Mouse (Mus musculus): ENCODE measurements around the gene Pomt1. TPM values are rescaled to one million over a fixed set of nuclear protein-coding genes. Genes with fewer than 3 reads are reported as not detected.

The Pomt1 gene
- total RNA-seq, 2 experiments from 2014 or later = 19.3 to 23.5 TPM

DNA sequence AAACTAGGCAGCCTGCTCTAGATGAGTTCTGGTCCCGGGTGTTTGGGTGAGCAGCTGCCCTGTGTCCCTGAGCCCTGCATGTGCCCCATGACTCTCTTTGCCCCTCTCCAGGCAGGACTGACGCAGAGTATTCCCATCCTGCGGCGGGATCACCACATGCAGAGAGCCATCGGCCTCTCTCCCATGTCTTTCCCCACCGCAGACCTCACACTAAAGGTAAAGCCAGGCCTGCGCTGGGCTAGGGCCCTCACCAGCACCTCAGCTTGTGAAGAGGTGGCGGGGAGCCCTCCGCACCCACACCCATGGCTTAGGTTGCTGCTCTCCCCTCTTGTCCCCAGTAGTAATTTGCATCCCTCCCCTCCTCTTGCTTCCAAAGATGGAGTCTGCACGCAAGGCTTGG lies 15.4 kb upstream of the Pomt1 start:
- no peak for DNase-seq (ENCODE audit: low spot score in 2 of 2)

- DNase-seq (ENCODE audit: low spot score in 2 of 2) = no peak
Observed at GRCm38 (mm10) chr2:32221577-32221976, 14.8 kb upstream of the Pomt1 start.

GRCm38 (mm10) chr2:32222057-32222456 lies 14.3 kb upstream of the Pomt1 start:
- DNase-seq (ENCODE audit: low spot score in 2 of 2) = no peak

- no peak for DNase-seq (ENCODE audit: low spot score in 2 of 2)
Observed at GRCm38 (mm10) chr2:32235433-32235832, 957 bp upstream of the Pomt1 start.

DNA sequence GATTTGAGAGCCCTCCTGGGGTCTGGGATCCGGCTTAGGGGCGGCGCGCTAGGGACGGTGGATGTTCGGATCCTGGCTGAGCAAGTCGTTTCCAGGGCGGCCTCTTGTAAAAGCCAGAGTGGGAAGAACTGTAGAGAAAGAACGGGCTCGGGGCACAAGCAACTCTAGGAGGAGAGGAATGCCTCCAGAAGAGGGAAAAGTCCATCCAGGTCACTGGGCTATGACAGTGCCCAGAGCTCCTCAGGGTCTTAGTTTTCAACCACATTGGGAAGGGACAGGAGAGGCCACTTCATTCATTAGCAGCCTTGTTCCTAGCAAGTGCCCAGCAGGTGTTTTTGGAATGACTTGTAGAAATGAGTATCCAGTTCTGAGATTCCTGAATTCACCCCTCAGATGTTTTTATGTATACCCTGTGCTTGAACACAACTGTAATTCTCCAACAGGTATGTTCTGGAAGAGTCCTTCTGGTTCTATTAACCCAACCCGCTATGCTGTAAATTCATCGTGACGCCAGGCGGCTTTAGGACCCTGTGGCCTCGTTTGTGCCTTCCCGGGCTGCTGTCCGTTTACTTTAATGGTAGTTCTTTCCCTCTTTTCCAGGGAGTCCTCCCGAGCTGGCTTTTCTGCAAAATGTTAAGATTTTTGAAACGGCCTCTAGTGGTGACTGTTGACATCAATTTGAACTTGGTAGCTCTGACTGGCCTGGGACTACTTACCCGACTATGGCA lies 534 bp downstream of the Pomt1 start:
- DNase-seq (ENCODE audit: low spot score in 2 of 2) = peak; percentile 23 to 39

GRCm38 (mm10) chr2:32237571-32237970 lies 1.2 kb downstream of the Pomt1 start:
- no peak for DNase-seq (ENCODE audit: low spot score in 2 of 2)

DNA sequence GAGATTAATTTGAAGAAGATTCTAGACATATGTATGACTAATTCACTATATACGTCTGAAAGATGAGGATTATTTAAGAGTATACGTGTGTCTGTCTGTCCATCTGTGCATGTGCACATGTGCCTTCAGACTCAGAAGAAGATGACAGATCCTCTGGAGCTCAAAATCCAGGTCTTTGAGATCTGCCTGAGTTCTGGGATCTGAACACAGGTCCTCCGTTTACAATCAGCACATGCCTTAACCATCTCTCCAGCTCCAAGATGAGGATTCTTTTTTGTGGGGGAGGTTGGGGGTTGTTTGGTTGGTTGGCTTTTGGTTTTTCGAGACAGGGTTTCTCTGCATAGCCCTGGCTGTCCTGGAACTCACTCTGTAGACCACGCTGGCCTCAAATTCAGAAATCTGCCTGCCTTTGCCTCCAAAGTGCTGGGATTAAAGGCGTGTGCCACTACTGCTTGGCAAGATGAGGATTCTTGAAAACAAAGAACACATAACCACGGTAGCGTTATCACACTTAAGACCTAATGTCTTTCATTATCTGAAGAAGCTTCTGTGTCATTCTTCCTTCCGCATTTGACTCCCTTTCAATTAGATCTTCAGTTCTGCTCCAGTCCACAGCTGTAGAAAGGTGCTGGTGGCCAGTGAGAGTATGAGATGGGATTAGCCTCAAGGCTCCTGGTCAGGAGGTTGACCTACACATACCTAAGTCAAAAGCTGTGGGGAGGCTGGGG lies 2.5 kb downstream of the Pomt1 start:
- DNase-seq (ENCODE audit: low spot score in 2 of 2) = no peak

DNA sequence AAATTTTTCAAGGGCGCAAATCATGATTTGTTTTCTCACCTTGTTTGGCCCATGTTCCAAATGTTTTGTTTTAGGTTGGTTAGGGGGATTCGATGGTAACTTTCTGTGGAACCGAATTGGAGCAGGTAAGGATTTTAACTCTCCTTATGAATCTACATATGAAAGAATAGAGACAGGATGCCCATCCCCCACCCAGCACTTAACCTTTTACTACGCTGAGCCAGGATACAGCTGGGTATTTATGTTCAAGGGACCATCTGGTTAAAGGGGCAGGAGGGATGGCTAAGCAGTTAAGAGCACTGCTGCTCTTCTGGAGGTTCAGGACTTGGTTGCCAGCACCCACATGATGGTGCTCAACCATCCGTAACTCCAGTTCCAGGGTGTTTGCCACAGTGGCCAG lies 4.2 kb downstream of the Pomt1 start:
- DNase-seq (ENCODE audit: low spot score in 2 of 2) = no peak

GRCm38 (mm10) chr2:32242986-32243385 lies 6.6 kb downstream of the Pomt1 start:
- DNase-seq (ENCODE audit: low spot score in 2 of 2) = no peak

DNA sequence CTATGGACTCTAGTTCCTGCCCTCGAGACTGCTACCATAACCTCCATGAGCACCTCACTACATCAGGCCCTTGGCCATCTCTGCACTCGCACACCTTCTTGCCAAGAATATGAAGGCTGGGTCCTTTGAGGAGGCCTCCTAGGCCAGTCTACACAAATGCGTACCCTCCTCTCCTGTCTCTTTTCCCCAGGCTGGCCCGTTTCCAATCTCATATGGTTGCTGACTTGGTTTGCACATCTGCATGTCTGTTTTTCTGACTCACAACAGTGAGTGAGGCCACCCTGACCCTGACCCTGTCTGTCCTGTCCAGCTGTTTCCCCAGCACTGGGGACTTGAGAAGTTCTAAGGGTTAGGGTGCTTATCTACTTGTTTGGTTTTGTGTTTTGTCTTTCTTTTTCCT lies 10.4 kb downstream of the Pomt1 start:
- no peak for DNase-seq (ENCODE audit: low spot score in 2 of 2)

DNA sequence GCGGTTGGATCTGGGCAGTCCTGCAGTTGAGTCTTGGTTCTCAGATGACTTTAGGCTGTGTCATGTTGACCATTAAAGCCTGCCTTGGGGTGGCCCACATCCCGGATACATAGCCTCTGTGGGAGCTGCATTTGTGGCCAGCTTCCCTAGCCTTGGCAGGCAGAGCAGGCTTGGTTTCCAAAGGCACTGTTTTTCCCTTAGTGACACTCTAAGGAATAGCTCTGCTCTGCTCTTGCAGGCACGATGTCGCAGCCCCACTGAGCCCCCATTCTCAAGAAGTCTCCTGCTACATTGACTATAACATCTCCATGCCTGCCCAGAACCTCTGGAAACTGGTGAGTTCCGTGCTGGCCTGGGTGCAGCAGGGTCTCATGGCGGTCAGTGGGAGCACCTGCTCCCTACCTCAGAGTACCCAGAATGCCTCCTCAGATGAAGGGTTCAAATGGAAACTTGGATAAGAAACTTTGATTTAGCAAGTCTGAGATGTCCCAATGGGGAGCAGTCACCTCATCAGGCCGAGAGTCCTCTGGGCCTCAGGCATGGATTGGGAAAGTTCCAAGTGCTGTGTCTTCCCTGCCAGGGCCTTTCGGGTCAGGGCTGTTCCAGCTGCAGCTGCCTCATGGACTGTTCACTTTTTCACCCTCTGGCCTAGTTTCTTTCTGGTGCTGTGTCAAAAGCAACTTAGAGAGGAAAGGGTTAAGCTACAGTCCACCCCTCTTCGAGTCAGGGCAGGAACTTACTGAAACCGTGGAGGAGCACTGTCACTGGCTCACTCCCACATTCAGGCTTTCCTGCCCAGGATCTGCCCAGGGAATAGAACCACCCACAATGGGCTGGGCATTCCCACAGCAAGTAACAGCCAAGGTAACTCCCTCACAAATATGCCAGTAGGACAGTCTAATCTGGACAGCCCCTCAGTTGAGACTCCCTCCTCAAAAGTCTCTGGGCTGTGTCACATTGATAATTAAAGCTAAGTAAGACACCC lies 12.3 kb downstream of the Pomt1 start:
- DNase-seq (ENCODE audit: low spot score in 2 of 2) = no peak

- DNase-seq (ENCODE audit: low spot score in 2 of 2) = no peak
Observed at GRCm38 (mm10) chr2:32251791-32252527, 15.6 kb downstream of the Pomt1 start.

DNA sequence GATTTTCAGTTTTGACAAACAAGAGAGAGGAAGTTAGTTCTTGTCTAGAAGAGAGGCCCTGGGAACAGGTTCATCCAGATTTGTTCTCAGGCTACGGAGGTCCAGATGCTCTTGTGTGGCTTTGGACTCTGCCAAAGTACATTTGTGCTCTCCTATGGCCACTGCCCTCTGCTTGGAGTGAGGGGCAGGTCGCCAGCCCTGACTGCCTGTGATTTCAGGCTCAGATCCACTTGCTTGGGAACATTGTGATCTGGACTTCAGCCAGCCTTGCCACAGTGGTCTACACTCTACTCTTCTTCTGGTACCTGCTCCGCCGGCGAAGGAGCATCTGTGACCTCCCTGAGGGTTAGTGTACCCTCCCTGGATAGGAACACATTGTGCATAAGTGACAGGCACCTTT lies 16.3 kb downstream of the Pomt1 start:
- no peak for DNase-seq (ENCODE audit: low spot score in 2 of 2)

- DNase-seq (ENCODE audit: low spot score in 2 of 2) = no peak
Observed at GRCm38 (mm10) chr2:32253352-32253751, 17.0 kb downstream of the Pomt1 start.

- DNase-seq (ENCODE audit: low spot score in 2 of 2) = no peak
Observed at GRCm38 (mm10) chr2:32254563-32254962, 18.2 kb downstream of the Pomt1 start.

DNA sequence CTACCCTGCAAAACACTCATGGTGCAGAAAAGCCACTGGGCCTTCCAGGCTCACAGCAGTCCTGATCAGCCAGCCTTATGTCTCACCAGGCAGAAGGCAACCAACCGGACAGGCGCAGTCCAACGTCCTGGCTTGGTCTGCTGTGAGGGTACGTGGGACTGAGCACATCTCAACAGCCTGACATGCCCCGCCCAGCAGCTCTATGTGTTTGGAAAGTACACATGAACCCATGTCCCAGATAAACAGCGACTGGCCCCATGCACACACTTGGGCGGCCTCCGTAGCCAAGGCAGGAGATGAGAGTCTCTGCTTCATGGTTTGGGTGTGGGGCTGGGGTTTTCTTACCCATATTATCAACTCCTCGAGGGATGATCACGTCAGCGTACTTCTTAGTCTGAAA lies 19.9 kb downstream of the Pomt1 start:
- DNase-seq (ENCODE audit: low spot score in 2 of 2) = no peak

GRCm38 (mm10) chr2:32258887-32259533 lies 22.6 kb downstream of the Pomt1 start:
- no peak for DNase-seq (ENCODE audit: low spot score in 2 of 2)

DNA sequence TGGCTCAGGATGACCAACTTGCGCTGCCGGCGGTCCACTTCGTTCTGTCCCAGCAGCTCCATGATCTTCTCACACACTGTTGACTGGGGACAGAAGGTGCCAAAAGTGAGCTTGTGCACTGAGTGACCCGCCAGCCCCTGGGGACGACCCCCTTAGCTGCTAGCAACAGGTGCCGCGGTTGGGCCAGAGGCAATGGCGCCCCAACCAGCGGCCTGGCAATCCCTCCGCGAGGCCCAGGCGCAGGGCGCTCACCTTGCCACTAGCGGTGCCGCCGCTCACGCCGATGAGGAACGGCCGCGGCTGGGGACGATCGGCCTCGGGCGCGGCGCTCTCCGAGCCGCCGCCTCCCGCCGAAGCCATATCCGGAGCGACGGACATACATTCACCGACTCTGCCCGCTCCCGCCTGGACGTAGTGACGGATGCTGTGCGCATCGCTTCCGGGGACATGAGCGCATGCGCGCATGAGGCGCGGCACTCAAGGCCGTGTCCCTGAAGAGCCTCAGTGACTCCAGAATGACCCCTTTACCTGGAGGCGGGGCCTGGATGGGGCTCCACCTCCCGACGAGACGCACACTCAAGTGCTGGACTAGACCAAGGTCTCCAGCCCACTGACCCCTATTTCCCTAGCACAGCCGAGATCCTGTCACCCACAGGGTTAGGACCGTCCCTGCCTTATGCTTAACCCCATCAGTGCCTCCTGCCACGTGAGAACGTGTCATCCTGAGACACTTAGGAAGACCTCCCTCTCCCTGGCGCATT lies 23.4 kb downstream of the Pomt1 start, which contains the start of gene Uck1:
Gene Uck1, minus strand, starts transcription at position 503 of the 761 bp plus-strand sequence.
- peak; percentile 84 to 92 for DNase-seq (ENCODE audit: low spot score in 2 of 2)

DNA sequence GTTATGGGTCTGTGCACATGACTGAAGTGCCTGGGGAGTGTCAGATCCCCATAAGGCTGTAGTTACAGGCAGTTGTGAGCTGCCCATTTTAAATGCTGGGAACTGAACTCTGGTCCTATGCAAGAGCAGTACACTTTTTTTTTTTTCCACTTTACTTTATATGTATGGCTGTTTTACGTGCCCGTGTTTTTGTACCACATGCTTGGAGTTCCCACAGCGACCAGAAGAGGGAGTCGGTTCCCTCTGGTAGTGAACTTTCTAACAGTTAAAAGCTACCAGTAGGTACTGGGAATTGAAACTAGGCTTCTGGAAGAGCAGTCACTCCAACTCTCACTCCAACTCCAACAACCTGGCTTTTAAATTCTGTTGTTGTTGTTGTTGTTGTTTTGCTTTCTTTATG lies 24.2 kb downstream of the Pomt1 start:
- peak in 1 of 2 experiments; percentile 22 for DNase-seq (ENCODE audit: low spot score in 2 of 2)
